Mouse (Mus musculus): ENCODE data around the gene Pex10. TPM values are rescaled to one million over a fixed set of nuclear protein-coding genes. Genes with fewer than 3 reads are reported as not detected.

Gene Pex10
- polyA plus RNA-seq, 1 experiment from 2014 or later = 22.8 TPM

DNA sequence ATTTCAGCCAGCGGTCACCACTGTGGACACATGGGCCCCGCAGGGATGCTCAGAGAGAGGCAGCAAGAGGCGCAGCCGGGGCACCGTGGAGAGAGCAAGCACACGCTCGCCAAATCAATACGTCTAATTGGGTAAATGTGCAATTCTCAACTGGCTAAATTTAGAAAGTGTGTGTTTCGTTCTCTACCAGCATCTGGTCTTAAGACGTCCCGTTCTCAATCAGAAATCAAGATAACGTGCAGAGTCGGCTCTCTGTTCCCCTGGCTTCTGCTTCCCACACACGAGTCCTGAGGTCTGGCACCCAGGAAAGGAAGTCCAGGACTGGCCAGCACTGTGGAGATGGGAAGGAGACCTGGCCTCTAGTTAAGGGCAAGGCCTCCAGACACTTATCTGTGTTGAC is 20.2 kb upstream of the Pex10 start:
- Histone ChIP-seq H3K4me2 (ENCODE audit: low read length) (no peak overlapping the region), H3K36me3 (ENCODE audit: control insufficient read depth, insufficient read depth, low read length) (no peaks in the 10 kb centered on the region), H3K27me3 (ENCODE audit: control insufficient read depth, insufficient read depth, low read depth, low read length) (peaks cover 18% of the 10 kb centered on the region; the same call in 1 of the 2 replicates), H3K9me3 (replicated peaks; ENCODE audit: control insufficient read depth, low read length, poor library complexity, severe bottlenecking) (no peaks in the 10 kb centered on the region), H3K27ac (ENCODE audit: low read length) (no peak overlapping the region), H3K9ac (ENCODE audit: low read depth, low read length) (no peak overlapping the region), H3K4me3 (ENCODE audit: low read depth, low read length) (no peak overlapping the region), H3K4me1 (ENCODE audit: control insufficient read depth, insufficient read depth, low read length) (peaks cover 11% of the 10 kb centered on the region; the same call in 1 of the 2 replicates)
- ATAC-seq = no peak
- 83% methylated on average over 14 of the region's 14 CpGs for WGBS

- 80% methylated on average over 7 of the region's 7 CpGs for WGBS
- ATAC-seq = no peak
Observed at GRCm38 (mm10) chr4:155050116-155050515, 16.7 kb upstream of the Pex10 start.

GRCm38 (mm10) chr4:155056724-155057123 is 10.1 kb upstream of the Pex10 start, which contains the start of gene Plch2:
Gene Plch2 (minus strand): TSS chr4:155056784.
- peak; percentile 29; the same call in 1 of the 2 replicates for ATAC-seq
- Histone ChIP-seq H3K9me3 (replicated peaks; ENCODE audit: control insufficient read depth, low read length, poor library complexity, severe bottlenecking) (no peaks in the 10 kb centered on the region), H3K4me3 (ENCODE audit: low read depth, low read length) (no peak within 1 kb of the TSS), H3K4me2 (ENCODE audit: low read length) (no peak within 1 kb of the TSS), H3K4me1 (ENCODE audit: control insufficient read depth, insufficient read depth, low read length) (no peaks in the 10 kb centered on the region), H3K27me3 (ENCODE audit: control insufficient read depth, insufficient read depth, low read depth, low read length) (no peaks in the 10 kb centered on the region), H3K9ac (ENCODE audit: low read depth, low read length) (0 out of 2 replicates have a peak within 1 kb of the TSS, but pooled peaks have one; percentile 20), H3K36me3 (ENCODE audit: control insufficient read depth, insufficient read depth, low read length) (no peaks in the 10 kb centered on the region), H3K27ac (ENCODE audit: low read length) (no peak within 1 kb of the TSS)
- 49% methylated on average over 10 of the region's 10 CpGs for WGBS

More at GRCm38 (mm10) chr4:155050116-155050515, 16.7 kb upstream of the Pex10 start:
- Histone ChIP-seq H3K4me2 (ENCODE audit: low read length) (no peak overlapping the region), H3K9me3 (replicated peaks; ENCODE audit: control insufficient read depth, low read length, poor library complexity, severe bottlenecking) (no peaks in the 10 kb centered on the region), H3K4me3 (ENCODE audit: low read depth, low read length) (no peak overlapping the region), H3K27ac (ENCODE audit: low read length) (no peak overlapping the region), H3K36me3 (ENCODE audit: control insufficient read depth, insufficient read depth, low read length) (no peaks in the 10 kb centered on the region), H3K4me1 (ENCODE audit: control insufficient read depth, insufficient read depth, low read length) (no peaks in the 10 kb centered on the region), H3K9ac (ENCODE audit: low read depth, low read length) (no peak overlapping the region), H3K27me3 (ENCODE audit: control insufficient read depth, insufficient read depth, low read depth, low read length) (no peaks in the 10 kb centered on the region)

DNA sequence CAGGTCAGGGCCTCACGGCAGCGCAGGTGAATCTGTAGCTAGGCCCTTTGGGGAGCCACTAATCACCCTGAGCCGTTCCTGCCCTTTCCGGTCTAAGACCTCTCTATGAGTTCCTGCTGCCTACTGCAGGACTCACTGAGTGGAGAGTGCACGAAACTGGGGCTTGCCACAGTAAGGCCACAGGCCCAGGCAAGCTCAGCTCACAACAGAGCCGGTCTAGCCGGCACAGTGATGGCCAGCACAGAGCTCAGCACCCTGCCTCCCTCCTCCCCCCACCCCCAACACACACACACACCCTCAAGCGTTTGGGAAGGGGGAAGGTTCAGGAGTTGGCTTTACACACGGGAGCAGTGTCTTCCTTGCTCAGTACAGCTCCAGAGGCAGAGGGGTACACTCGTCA is 8.5 kb upstream of the Pex10 start:
- H3K27me3 ChIP-seq (ENCODE audit: control insufficient read depth, insufficient read depth, low read depth, low read length) = no peaks in the 10 kb centered on the region
- no peak for ATAC-seq
- no peak overlapping the region for H3K4me3 ChIP-seq (ENCODE audit: low read depth, low read length)
- no peak overlapping the region for H3K9ac ChIP-seq (ENCODE audit: low read depth, low read length)
- H3K36me3 ChIP-seq (ENCODE audit: control insufficient read depth, insufficient read depth, low read length) = no peaks in the 10 kb centered on the region
- H3K4me2 ChIP-seq (ENCODE audit: low read length) = no peak overlapping the region
- no peaks in the 10 kb centered on the region for H3K4me1 ChIP-seq (ENCODE audit: control insufficient read depth, insufficient read depth, low read length)
- 40% methylated on average over 10 of the region's 10 CpGs for WGBS
- H3K9me3 ChIP-seq (replicated peaks; ENCODE audit: control insufficient read depth, low read length, poor library complexity, severe bottlenecking) = no peaks in the 10 kb centered on the region
- H3K27ac ChIP-seq (ENCODE audit: low read length) = no peak overlapping the region

DNA sequence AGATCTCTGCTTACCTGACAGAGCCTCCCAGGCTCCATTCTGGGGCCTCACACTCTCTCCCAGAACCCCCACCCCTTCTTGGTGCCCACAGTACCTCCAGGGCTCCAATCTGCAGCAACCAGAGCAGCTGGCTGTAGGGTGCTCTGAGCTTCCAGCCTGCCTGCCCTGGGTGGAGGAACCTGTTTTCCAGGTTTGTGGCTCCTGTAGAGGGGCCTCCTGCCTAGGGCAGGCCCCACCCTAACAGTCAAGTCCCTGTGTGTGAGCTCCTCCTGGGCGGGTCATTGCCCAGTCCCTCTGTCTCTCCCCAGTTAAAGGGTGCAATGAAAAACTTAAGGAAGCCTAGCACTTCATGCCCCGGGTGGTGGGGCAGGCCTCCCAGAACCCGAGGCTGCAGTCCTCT is 2.9 kb upstream of the Pex10 start:
- Histone ChIP-seq H3K36me3 (ENCODE audit: control insufficient read depth, insufficient read depth, low read length) (no peaks in the 10 kb centered on the region; the same call in 1 of the 2 replicates), H3K4me3 (ENCODE audit: low read depth, low read length) (no peak overlapping the region), H3K9ac (ENCODE audit: low read depth, low read length) (no peak overlapping the region), H3K27ac (ENCODE audit: low read length) (no peak overlapping the region), H3K27me3 (ENCODE audit: control insufficient read depth, insufficient read depth, low read depth, low read length) (no peaks in the 10 kb centered on the region), H3K4me2 (ENCODE audit: low read length) (no peak overlapping the region), H3K4me1 (ENCODE audit: control insufficient read depth, insufficient read depth, low read length) (peaks cover 14% of the 10 kb centered on the region), H3K9me3 (replicated peaks; ENCODE audit: control insufficient read depth, low read length, poor library complexity, severe bottlenecking) (no peaks in the 10 kb centered on the region)
- ATAC-seq = no peak
- WGBS = 41% methylated on average over 3 of the region's 3 CpGs

DNA sequence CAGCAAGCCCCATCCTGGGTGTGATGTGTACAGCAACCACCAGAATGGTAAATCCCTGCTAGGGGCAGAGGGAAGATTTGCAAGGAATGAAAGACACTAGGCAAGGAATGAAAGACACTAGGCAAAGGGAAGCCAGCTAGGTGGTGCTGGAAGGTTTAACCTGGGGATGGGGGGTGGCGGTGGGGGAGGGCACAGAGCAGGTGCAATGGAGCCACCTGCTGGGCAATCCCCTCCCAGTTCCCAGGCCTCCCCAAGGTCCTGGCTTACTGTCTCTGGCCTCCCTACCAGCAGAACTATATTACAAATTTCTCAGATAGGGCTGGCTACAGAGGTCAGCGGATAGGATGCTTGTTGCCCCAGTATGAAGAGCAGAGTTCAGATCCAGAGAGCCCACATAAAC is 2.3 kb upstream of the Pex10 start:
- 60% methylated on average over 2 of the region's 2 CpGs for WGBS
- no peaks in the 10 kb centered on the region; the same call in 1 of the 2 replicates for H3K36me3 ChIP-seq (ENCODE audit: control insufficient read depth, insufficient read depth, low read length)
- no peaks in the 10 kb centered on the region for H3K9me3 ChIP-seq (replicated peaks; ENCODE audit: control insufficient read depth, low read length, poor library complexity, severe bottlenecking)
- ATAC-seq = no peak
- H3K27me3 ChIP-seq (ENCODE audit: control insufficient read depth, insufficient read depth, low read depth, low read length) = no peaks in the 10 kb centered on the region
- no peak overlapping the region for H3K4me2 ChIP-seq (ENCODE audit: low read length)
- no peak overlapping the region for H3K9ac ChIP-seq (ENCODE audit: low read depth, low read length)
- peaks cover 14% of the 10 kb centered on the region for H3K4me1 ChIP-seq (ENCODE audit: control insufficient read depth, insufficient read depth, low read length)
- H3K4me3 ChIP-seq (ENCODE audit: low read depth, low read length) = no peak overlapping the region
- H3K27ac ChIP-seq (ENCODE audit: low read length) = no peak overlapping the region

- no peaks in the 10 kb centered on the region for H3K27me3 ChIP-seq (ENCODE audit: control insufficient read depth, insufficient read depth, low read depth, low read length)
- peak overlapping the region; percentile 83 for H3K4me2 ChIP-seq (ENCODE audit: low read length)
- ATAC-seq = peak; percentile 73
- 3% methylated on average over 15 of the region's 15 CpGs for WGBS
- H3K9me3 ChIP-seq (replicated peaks; ENCODE audit: control insufficient read depth, low read length, poor library complexity, severe bottlenecking) = no peaks in the 10 kb centered on the region
- peak overlapping the region; percentile 80 for H3K9ac ChIP-seq (ENCODE audit: low read depth, low read length)
- peak overlapping the region; percentile 75 for H3K4me3 ChIP-seq (ENCODE audit: low read depth, low read length)
- H3K4me1 ChIP-seq (ENCODE audit: control insufficient read depth, insufficient read depth, low read length) = peaks cover 14% of the 10 kb centered on the region
- H3K27ac ChIP-seq (ENCODE audit: low read length) = peak overlapping the region; percentile 56
- H3K36me3 ChIP-seq (ENCODE audit: control insufficient read depth, insufficient read depth, low read length) = peaks cover 14% of the 10 kb centered on the region
Observed at GRCm38 (mm10) chr4:155065970-155066833, 614 bp upstream of the Pex10 start.

- WGBS = 95% methylated on average over 20 of the region's 20 CpGs
- peaks cover 14% of the 10 kb centered on the region for H3K4me1 ChIP-seq (ENCODE audit: control insufficient read depth, insufficient read depth, low read length)
- ATAC-seq = no peak
- H3K27me3 ChIP-seq (ENCODE audit: control insufficient read depth, insufficient read depth, low read depth, low read length) = no peaks in the 10 kb centered on the region
- H3K4me2 ChIP-seq (ENCODE audit: low read length) = no peak overlapping the region
- H3K9me3 ChIP-seq (replicated peaks; ENCODE audit: control insufficient read depth, low read length, poor library complexity, severe bottlenecking) = no peaks in the 10 kb centered on the region
- no peak overlapping the region for H3K4me3 ChIP-seq (ENCODE audit: low read depth, low read length)
- H3K9ac ChIP-seq (ENCODE audit: low read depth, low read length) = no peak overlapping the region
- peaks cover 19% of the 10 kb centered on the region for H3K36me3 ChIP-seq (ENCODE audit: control insufficient read depth, insufficient read depth, low read length)
- H3K27ac ChIP-seq (ENCODE audit: low read length) = no peak overlapping the region
Observed at GRCm38 (mm10) chr4:155068357-155068972, 1.6 kb downstream of the Pex10 start.

DNA sequence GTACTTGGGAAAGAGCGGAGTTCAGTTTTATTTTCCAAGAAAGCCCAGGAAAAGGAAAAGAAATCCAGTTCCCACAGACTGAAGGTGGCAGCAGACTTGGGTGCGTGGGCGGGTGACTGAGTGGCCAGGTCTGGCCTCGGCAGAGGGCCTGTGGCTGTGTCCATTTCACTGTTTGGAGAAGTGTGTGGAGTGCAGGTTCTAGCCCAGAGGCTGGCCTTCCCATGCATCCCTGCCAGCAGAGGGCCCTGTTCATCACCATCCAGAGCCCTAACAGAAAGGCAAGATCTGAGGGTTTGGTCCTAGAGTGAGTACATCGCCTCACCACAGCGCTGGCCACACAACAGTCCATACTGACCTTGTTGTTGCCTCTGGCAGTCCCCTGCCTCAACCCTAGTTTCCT is 2.4 kb downstream of the Pex10 start:
- Histone ChIP-seq H3K4me1 (ENCODE audit: control insufficient read depth, insufficient read depth, low read length) (peaks cover 14% of the 10 kb centered on the region), H3K27ac (ENCODE audit: low read length) (no peak overlapping the region), H3K9me3 (replicated peaks; ENCODE audit: control insufficient read depth, low read length, poor library complexity, severe bottlenecking) (no peaks in the 10 kb centered on the region), H3K36me3 (ENCODE audit: control insufficient read depth, insufficient read depth, low read length) (peaks cover 25% of the 10 kb centered on the region), H3K4me3 (ENCODE audit: low read depth, low read length) (no peak overlapping the region), H3K9ac (ENCODE audit: low read depth, low read length) (no peak overlapping the region), H3K27me3 (ENCODE audit: control insufficient read depth, insufficient read depth, low read depth, low read length) (no peaks in the 10 kb centered on the region), H3K4me2 (ENCODE audit: low read length) (no peak overlapping the region)
- ATAC-seq = no peak
- WGBS = 87% methylated on average over 6 of the region's 6 CpGs

Measured in midbrain, embryonic 16.5 days (tissue).